Mouse (Mus musculus) kidney, postnatal 0 days (tissue): ENCODE results near the gene Atg9a. TPM values are rescaled to one million over a fixed set of nuclear protein-coding genes. Genes with fewer than 3 reads are reported as not detected.
A peak's percentile ranks its signal among the peaks of the same experiment; 100 is the strongest.

Experiments
- ATAC-seq: fragments of 200-750 bp; cut with Nextera tagmentation; replicated peaks from 2 replicates; pipeline ENCODE4 v1.8.0; 2017; ENCODE audit warnings: low read depth, moderate number of reproducible peaks, moderate TSS enrichment, moderate library complexity; ENCODE audit not compliant: low FRiP score
- DNase-seq: peaks from one replicate; pipeline ENCODE4 v3.0.0-alpha.2; 2016; ENCODE audit warnings: low spot score
- H3K27ac ChIP-seq: fragments of 300-500 bp; sonication (generic); 2 replicates; pipeline ENCODE4 v1.5.1; 2014; ENCODE audit warnings: mild to moderate bottlenecking
- H3K27me3 ChIP-seq: fragments of 300-500 bp; sonication (generic); 2 replicates; pipeline ENCODE4 v1.6.1; 2014; ENCODE audit warnings: low read length, mixed read lengths; ENCODE audit not compliant: insufficient read depth
- H3K36me3 ChIP-seq: fragments of 300-500 bp; sonication (generic); 2 replicates; pipeline ENCODE4 v1.6.1; 2014; ENCODE audit warnings: low read length, mixed read lengths; ENCODE audit not compliant: insufficient read depth
- H3K4me1 ChIP-seq: fragments of 300-500 bp; sonication (generic); replicated peaks from 2 replicates; pipeline ENCODE4 v1.6.1; 2014; ENCODE audit warnings: antibody characterized with exemption, low read length, mixed read lengths; ENCODE audit not compliant: insufficient read depth
- H3K4me2 ChIP-seq: fragments of 300-500 bp; sonication (generic); 2 replicates; pipeline ENCODE4 v1.6.1; 2014; ENCODE audit warnings: mild to moderate bottlenecking, low read length, moderate library complexity, mixed read lengths
- H3K4me3 ChIP-seq: fragments of 300-500 bp; sonication (generic); replicated peaks from 2 replicates; pipeline ENCODE4 v1.5.1; 2014; ENCODE audit warnings: low read depth, low read length
- H3K9ac ChIP-seq: fragments of 300-500 bp; sonication (generic); 2 replicates; pipeline ENCODE4 v1.6.1; 2014; ENCODE audit warnings: low read depth, low read length
- H3K9me3 ChIP-seq: fragments of 300-500 bp; sonication (generic); replicated peaks from 2 replicates; pipeline ENCODE4 v1.6.1; 2016; ENCODE audit warnings: low read length, inconsistent platforms, mixed read lengths
- CTCF ChIP-seq: IDR thresholded peaks from 2 replicates; pipeline ENCODE4 v1.5.1; 2016; ENCODE audit warnings: antibody characterized with exemption, low read depth, mild to moderate bottlenecking, moderate library complexity
- WGBS: fragments of 180-500 bp; shearing (Covaris S2); extraction: QIAGEN DNeasy Blood & Tissue Kit; methylation state at CpG from one replicate; pipeline ENCODE4 v1.1.7; 2014; 5-methylcytosine and 5-hydroxymethylcytosine counted together
- polyA plus RNA-seq: library from polyadenylated mRNA; unstranded; fragments of >200 nt; fragmentation: Nextera tagmentation; extraction: Ambion mirVana; gene quantifications from 2 replicates; pipeline ENCODE4 v1.2.1, GENCODE M21; 2015

Gene Atg9a
- polyA plus RNA-seq, 1 experiment from 2014 or later = 27.3 TPM

DNA sequence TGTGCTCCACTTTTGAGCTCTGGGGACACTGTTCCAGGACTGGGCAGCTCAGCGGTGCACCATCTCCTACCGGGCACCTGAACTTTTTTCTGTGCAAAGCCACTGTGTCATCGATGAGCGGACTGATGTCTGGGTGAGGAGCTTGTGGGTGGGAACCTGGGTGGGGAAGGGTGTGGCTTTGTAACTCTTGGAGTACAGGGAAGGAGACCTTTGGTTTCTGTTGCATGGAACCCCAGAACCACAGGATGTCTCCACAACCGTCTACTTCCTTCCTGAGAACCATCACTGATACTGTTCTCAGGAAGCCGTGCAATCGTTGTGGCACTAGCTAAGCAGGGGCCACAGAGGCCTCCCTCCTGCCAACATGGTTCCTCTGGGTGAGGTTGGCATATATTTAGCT lies 21.1 kb upstream of the Atg9a start:
- Histone ChIP-seq H3K27ac (peak overlapping the region; percentile 85; the same call in 1 of the 2 replicates), H3K9ac (no peak overlapping the region), H3K9me3 (no peaks in the 10 kb centered on the region), H3K4me2 (no peak overlapping the region), H3K27me3 (no peaks in the 10 kb centered on the region), H3K4me1 (peaks cover 15% of the 10 kb centered on the region), H3K4me3 (no peak overlapping the region), H3K36me3 (peaks cover 28% of the 10 kb centered on the region)
- TF ChIP-seq CTCF = no peak
- no peak for DNase-seq
- no peak for ATAC-seq
- 85% methylated on average over 7 of the region's 7 CpGs for WGBS

DNA sequence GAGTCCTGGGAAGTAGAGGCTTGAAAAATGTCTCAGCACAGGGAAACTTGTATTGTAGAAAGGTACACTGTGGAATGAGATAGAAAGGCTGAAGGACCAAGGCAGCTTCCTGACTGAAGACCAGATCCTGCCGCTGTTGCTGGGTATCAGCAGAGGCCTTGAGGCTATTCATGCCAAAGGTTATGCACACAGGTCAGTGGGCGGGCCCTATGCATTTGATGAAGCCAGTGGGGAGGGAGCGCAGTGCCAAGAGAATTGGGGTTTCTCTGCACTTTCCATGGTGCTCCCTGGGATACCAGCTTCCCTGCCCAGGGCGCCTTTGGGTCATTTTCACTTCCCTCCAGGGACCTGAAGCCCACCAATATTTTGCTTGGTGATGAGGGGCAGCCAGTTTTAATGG lies 20.5 kb upstream of the Atg9a start:
- H3K4me1 ChIP-seq = peaks cover 15% of the 10 kb centered on the region
- no peak for ATAC-seq
- no peak overlapping the region for H3K4me3 ChIP-seq
- no peak overlapping the region for H3K9ac ChIP-seq
- no peaks in the 10 kb centered on the region for H3K9me3 ChIP-seq
- H3K27me3 ChIP-seq = no peaks in the 10 kb centered on the region
- peaks cover 28% of the 10 kb centered on the region for H3K36me3 ChIP-seq
- H3K4me2 ChIP-seq = no peak overlapping the region
- DNase-seq = no peak
- TF ChIP-seq CTCF = no peak
- H3K27ac ChIP-seq = 0 out of 2 replicates have a peak overlapping the region, but pooled peaks have one; percentile 85
- 77% methylated on average over 4 of the region's 4 CpGs for WGBS

DNA sequence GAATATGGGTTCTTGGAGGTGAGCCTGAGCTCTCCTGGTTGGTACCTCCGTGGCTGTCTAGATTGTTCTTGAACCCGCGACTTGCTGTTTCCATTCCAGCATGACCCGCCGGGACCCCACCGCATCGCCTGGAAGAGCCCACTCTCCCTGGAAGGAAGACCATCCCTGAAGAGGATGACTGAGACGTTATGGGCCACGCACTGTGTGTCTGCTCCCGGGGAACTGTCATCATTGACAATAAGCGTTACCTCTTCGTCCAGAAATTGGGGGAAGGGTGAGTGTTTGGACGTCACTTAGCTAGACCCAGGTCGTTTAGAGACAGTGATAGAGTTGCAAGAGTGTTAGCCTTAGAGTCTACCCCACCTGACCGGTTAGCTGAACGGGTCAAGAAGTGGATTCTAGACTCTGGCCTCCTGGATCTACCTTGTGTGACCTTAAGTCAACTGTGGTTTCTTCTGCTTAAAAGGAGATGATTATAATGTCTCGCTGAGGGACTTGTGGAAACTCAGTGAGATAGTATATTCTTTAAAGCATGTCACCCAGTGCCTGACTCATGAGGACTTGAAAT lies 19.2 kb upstream of the Atg9a start:
- no peak for TF ChIP-seq CTCF
- 12% methylated on average over 17 of the region's 17 CpGs for WGBS
- Histone ChIP-seq H3K4me2 (peak overlapping the region; percentile 92), H3K4me1 (peaks cover 15% of the 10 kb centered on the region), H3K27ac (peak overlapping the region; percentile 65; the same call in 1 of the 2 replicates), H3K36me3 (peaks cover 28% of the 10 kb centered on the region), H3K9ac (peak overlapping the region; percentile 87), H3K27me3 (no peaks in the 10 kb centered on the region), H3K9me3 (no peaks in the 10 kb centered on the region), H3K4me3 (peak overlapping the region; percentile 71)
- DNase-seq (no peak), ATAC-seq (no peak)

DNA sequence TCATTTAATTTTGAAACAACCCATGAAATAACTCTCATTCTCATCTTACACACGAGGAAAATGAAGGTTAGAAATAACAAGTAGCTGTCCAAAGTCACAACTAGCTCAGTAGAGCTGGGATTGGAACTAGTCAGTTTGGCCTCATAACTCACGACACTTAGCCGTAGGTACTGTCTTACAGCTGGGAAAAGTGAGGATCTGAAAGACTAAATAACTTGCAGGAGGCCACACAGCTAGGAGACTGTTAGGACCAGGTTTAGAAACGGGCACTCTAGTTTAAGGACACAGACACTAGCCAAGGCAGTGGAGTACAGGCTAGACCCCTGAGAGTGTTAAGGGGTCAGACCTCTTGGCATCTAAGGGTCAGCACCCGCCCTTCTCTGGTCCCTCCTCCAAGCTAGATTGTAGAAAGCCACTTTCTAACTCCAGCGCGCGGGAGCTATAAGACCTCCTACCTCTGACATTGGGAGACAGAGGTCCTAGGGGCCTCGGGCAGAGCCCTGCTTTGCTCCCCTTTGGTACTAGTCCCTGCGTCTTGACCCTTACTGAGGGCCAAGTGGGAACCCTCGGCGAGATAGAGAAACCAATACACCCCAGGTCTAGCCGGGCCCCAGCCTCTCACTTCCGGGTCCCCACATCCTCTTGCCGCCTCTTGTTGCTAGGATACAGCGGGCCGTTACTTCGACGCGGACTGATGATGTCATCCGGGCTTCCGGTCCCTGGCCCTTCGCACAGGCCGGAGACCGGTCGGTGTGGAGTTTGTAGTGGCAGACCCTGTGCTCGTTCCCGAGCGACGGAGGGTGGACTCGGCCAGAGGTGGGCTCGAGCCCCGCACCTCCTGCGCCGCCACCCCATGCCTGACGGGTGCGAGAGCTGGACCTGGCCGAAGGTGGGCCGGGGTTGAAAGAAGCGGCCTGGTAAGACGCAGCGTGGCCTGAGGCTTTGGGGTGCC lies 18.4 kb upstream of the Atg9a start, which contains the start of the genes Glb1l and Stk16:
Gene Glb1l, minus strand, starts transcription at position 678 of the 952 bp plus-strand sequence.
Gene Stk16, plus strand, starts transcription at position 703 of the 952 bp plus-strand sequence.
- 4% methylated on average over 42 of the region's 42 CpGs for WGBS

DNA sequence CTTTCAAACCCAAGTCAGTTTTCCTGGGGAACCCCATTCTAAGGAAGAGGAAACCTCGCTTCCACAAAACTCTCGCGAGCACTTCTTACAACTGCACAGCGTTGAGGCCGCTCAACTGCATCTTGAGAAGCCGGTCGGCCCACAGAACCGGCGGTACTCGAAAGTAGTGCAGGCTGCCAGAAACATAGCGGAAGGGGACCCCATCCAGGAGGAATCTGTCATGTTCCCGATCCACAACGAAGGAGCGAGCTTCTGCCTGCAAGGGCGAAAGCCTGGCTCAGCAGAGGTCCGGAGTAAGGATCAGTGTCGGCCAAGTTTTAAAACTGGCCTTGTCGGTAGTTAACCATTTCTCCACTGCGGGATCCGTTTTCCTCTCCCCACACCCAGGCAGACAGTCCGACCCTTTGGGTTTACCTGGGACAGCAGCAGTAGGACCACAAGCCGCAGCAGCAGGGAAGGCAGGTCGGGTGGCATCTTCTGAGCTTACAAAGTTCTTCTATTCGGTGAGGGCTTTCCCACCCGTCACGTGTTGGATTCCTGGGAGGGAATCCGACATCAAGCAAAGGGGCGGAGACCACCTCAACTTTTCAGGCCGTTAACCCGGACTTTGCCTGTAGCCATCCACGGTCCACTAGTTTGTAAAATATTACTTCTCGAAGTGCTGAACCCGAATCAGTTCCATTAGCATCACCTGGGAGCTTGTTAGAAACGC lies 17.1 kb upstream of the Atg9a start:
- peak overlapping the region; percentile 92 for H3K4me2 ChIP-seq
- H3K4me3 ChIP-seq = peak overlapping the region; percentile 61
- H3K36me3 ChIP-seq = peaks cover 17% of the 10 kb centered on the region
- 6% methylated on average over 34 of the region's 34 CpGs for WGBS
- peak overlapping the region; percentile 86 for H3K27ac ChIP-seq
- no peaks in the 10 kb centered on the region for H3K9me3 ChIP-seq
- H3K9ac ChIP-seq = peak overlapping the region; percentile 69
- TF ChIP-seq CTCF = no peak
- DNase-seq (peak; percentile 84), ATAC-seq (peak; percentile 53)
- H3K27me3 ChIP-seq = no peaks in the 10 kb centered on the region
- peaks cover 15% of the 10 kb centered on the region for H3K4me1 ChIP-seq

More for the DNA sequence above, 18.4 kb upstream of the Atg9a start, which contains the start of the genes Glb1l and Stk16:
- Histone ChIP-seq H3K4me3 (peak within 1 kb of the TSS; percentile 71), H3K9ac (peak within 1 kb of the TSS; percentile 87), H3K27me3 (no peaks in the 10 kb centered on the region), H3K9me3 (no peaks in the 10 kb centered on the region), H3K4me1 (peaks cover 15% of the 10 kb centered on the region), H3K27ac (peak within 1 kb of the TSS; percentile 86), H3K36me3 (peaks cover 21% of the 10 kb centered on the region), H3K4me2 (peak within 1 kb of the TSS; percentile 92)
- peak; percentile 78 for ATAC-seq
- DNase-seq = peak; percentile 97
- no peak for TF ChIP-seq CTCF

DNA sequence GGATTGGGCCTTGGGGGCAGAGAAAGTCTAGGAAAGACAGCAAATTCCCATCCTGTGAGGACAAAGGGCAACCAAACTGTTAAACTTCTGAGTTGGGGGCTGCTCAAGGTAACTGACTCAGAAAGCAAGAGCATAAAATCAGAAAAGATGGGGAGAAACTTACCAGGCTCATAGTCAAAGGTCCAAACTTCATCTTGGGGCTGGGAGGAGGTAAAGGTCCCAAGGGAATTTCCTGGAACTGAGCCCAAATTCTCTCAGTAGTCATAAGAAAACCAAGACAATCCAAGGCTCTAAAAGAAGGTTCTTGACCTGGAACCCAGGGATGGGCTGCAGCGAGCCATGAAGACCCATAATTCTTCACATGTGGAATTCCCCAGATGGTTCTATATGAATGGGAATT lies 9.2 kb upstream of the Atg9a start:
- Histone ChIP-seq H3K9me3 (no peaks in the 10 kb centered on the region), H3K4me3 (no peak overlapping the region), H3K27me3 (no peaks in the 10 kb centered on the region), H3K4me1 (no peaks in the 10 kb centered on the region), H3K9ac (no peak overlapping the region), H3K36me3 (peaks cover 34% of the 10 kb centered on the region), H3K27ac (no peak overlapping the region), H3K4me2 (no peak overlapping the region)
- WGBS = 78% methylated on average over 1 of the region's 1 CpGs
- no peak for ATAC-seq
- no peak for DNase-seq
- TF ChIP-seq CTCF = no peak
